Mouse (Mus musculus): ENCODE measurements around the gene B4galt5. TPM values are rescaled to one million over a fixed set of nuclear protein-coding genes. Genes with fewer than 3 reads are reported as not detected.

B4galt5 gene
- total RNA-seq, 4 experiments from 2014 or later, result 40.3 to 52.1 (median 43.5) TPM

DNA sequence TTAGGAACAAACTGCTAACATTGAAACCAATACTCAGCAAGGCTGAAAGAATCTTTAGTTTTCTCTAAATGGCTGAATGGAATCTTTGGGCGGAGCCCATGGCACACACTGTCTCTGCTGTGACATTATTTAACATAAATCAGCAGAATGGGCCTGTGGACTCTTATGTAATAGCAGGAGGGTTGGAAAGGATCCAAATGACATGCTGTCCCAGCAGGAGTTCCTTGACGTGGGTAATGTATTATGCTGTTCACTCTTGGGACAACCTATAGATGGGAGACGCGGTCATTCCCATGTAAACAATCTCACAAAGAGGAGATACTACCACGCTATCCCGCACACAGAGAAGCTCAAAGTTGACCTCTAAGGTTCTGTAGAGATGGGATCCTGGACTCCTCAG lies 15.5 kb downstream of the B4galt5 start:
- no peak for DNase-seq (ENCODE audit: low spot score in 2 of 2)

DNA sequence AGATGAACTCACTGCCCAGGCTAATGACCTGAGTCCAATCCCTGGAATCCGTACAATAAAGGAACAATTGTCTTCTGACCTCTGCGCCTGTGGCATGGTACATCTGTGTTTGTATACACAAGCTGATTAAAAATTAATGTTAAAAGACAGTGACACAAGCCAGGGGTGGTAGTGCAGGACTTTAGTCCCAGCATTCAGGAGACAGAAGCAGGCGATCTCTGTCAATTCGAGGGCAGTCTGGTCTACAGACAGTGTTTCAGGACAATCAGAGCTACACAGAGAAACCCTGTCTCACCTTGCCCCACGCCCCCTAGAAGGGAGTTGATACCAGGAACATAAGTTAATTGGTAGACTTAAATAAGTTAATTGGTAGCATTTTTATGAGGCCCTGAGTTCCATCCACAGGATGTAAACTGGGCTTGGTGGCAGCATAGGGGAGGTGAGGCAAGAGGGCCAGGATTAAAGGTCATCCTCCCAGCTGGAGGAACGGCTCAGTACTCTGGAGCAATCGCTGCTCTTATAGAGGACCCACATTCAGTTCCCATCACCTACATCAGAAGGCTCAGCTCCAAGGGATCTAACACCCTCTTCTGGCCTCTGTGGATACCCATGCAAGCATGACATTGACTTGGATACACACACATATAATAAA lies 16.5 kb downstream of the B4galt5 start:
- no peak for DNase-seq (ENCODE audit: low spot score in 2 of 2)

DNA sequence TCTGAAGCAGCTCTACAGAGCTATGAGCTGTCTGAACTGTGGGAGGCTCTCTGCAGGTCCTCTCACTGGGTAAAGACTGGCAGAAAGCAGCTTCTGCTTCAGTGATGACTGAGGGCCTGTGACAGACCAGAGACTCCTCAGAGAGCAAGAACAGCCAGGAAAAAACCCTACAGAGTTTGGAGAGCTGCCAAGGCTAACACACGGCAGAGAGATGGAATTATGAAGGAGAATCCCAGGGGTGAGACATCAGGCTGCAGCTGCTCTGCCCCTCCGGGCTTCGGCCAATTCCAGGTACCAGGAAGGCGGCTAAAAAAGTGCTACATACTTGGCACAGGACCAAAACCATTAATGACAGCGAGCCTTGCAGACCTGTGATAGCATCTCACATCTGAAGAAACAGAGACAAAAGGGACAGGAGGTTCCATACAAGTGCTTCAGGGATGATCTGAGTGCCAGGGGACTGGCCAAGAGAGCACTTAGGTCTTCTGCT lies 17.5 kb downstream of the B4galt5 start:
- no peak for DNase-seq (ENCODE audit: low spot score in 2 of 2)

DNA sequence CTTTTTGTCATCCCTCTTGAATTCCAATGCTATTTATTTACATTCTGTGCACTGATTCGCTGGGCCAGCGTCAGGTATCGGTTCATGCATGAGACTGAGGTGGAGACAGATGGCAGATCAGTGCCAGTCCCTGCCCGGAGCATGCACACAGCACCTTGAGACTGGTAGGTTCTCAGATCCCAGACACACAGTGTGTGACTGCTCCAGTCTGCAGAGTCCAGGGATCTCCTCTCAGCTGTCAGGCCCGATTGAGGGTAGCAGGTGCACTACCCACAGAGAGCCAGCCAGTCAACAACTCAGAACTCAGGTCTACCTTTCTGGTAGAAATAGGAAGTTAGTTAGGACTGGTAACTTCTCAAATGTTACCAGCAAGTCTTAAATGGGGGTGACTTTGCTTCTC lies 18.4 kb downstream of the B4galt5 start:
- DNase-seq (ENCODE audit: low spot score in 2 of 2), result no peak

DNA sequence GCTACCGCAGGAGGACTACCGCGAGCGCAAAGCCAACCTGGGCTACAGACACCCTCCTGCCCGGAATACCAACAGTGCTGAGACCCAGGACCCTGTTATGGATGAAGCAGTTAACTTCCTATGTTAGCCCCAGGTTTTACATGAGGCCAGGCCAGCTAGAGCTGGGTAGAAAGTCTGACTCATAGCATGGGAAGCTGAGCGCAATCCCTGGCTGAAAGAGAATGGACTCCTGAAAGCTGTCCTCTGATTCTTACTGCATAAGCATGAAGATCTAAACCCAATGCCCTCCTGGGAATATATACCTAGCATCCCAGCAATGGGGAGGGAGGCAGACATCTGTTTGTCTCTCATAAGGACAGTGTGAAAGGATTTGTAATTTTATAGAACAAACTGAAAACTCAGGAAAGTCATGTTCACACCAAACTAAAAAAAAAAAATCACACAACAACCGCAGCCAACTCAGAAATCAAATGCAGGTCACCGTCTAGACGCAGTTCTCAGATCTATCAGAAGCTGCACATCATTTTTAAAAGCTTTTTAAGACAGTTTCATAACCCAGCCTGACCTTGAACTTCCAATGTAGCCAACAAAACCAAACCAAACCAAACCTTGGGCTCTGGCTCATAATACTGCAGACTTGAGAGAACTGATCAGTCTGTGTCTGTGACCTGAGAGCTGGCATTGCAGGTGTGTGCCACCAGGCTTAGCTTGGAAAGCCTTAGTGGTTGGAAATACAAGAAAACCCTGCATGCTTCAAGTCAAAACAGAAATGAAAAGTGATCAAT lies 19.3 kb downstream of the B4galt5 start:
- DNase-seq (ENCODE audit: low spot score in 2 of 2), result no peak

DNA sequence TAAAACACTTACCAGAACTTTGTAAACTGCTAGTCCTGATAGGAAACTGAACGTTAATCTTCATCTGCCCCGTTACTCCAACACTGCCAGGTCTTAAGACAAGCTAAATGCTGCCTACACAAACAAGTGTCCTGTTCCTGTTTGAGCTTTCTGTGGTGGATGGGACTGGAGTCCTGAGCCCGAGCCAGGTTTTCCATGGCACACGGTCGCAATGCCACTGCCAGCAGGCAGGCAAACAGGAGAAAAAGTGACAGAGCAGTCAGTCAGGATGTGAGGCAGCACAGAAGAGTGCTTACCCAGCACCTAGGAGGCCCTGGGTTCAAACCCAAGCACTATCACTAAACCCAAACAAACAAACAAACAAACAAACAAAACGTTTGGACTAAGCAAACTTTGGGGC lies 20.6 kb downstream of the B4galt5 start:
- DNase-seq (ENCODE audit: low spot score in 2 of 2), result no peak

DNA sequence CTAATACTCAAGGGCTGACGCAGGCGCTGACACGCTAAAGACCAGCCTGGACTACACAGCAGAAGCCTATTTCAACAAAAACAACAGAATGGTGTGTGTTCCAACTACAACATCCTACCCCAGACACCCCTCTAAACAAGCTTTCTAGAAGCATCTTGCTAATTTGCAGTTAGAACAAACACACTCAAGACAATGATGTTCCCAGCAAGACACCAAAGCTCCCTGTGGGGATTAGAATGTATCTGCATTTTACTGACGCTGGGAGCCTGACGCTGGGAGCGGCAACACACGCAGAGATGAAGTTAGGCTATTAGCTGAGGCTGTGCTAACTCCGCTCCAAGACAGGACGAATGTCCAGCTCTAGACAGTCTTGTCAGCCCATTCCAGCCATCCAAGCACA lies 22.4 kb downstream of the B4galt5 start:
- no peak for DNase-seq (ENCODE audit: low spot score in 2 of 2)

DNA sequence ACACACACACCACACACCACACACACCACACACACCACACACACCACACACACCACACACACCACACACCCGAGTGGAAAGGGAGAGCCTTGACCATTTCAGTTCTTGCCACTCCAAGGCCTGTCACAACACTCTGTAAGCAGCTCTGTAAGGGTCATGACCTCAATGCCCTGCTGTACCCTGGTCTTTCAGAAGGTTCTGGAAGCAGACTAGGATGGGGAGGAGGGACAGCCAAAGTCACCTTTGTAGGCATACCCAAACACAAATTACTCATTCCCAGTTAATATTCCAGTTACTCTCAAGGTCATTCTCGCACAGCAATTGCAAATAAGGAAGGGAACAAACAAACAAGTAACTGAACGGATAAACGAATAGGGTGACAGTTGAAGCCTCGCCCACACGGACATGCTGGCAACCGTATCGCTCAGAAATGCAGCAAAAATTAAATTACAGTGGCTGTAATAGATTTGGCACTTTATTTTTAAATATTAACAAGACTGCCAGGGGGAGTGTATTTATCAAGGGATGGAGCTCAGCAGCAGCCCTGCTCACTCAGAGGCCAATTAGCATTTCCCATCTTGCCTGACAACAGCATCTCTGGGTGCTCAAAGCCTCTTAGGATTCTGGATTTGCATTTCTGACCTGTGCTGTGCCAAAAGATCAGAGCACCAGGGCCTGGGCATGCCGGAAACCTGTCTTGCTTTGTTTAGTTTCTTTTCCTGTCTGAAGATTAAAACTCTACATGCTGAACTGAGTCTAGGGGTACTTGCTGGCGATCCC lies 24.6 kb downstream of the B4galt5 start:
- no peak for DNase-seq (ENCODE audit: low spot score in 2 of 2)

DNA sequence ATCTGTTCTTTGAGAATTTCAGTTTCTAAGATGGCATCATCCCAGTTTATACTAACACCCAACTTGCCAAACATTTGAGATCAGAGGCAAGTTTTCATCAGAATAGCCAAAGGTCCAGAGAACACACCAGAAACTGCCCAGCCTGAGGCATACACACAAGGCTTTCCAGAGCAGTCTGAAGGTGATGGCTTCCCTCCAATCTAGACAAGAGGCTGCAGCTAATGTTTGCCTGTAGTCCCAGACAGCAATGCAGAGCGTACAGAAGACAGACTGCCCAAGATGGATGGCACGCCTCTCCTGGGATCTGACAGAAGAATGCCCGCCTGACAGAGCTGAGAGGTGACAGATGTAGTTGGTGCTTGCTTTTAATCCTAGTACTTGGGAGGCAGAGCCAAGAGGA lies 25.9 kb downstream of the B4galt5 start:
- no peak for DNase-seq (ENCODE audit: low spot score in 2 of 2)

DNA sequence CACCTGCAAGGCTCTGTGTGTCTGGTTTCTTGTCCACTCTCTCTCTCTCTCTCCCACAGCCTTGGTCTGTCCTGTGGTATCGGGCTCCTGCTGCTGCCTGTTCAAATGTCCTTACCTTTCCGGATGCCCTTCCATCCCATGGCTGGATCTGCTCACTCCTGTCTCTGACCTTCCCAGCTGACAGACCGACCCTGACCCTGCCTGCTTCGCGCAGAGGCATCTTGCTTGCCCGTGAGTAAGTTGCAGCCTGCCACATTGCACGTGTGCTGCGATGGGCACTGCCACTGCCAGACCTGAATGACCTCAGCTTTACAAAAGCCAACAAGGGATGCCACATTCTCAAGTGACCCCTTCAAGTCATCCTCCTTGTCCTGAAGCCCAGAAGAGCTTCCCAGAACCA lies 27.6 kb downstream of the B4galt5 start:
- no peak for DNase-seq (ENCODE audit: low spot score in 2 of 2)

DNA sequence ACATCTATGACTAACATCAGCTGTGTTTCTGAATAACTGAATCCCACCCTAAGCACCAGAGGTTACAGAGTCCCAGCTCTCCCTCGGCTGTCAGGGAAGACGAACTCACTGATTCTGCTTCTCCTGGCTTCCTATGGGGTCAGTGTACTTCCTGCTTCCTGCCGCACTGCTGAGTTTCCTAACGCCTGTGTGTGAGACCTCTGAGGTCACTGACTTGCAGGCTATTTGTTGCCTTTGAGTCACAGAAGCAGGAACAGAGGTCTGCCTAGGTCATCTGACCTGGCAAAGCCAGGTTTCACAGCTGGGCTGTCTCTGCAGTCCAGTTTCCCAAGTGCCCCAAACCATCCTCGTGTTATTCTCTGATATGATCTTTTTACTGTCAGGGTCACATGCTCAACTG lies 30.0 kb downstream of the B4galt5 start:
- DNase-seq (ENCODE audit: low spot score in 2 of 2), result no peak

DNA sequence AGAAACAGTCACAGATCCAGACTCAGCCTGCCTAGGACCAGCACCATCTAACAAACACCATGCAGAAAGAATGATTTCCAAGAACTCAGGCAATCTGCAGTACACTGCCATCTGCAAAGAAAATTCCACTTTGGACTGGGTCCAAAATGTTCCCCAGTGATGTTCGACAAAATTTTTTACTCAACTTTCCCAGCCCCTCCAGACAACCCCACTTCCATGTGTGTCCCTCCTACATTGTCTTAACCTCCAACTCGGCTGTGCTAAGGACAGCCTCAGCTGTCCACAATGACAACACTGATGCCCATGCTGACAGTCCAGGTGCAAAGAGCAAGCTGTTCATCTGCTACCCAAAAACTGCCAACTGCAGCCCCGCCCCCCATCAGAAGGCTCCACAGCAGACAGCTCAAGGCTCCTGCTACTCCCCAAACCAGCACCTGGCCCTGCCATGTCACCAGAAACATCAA lies 32.2 kb downstream of the B4galt5 start:
- no peak for DNase-seq (ENCODE audit: low spot score in 2 of 2)

DNA sequence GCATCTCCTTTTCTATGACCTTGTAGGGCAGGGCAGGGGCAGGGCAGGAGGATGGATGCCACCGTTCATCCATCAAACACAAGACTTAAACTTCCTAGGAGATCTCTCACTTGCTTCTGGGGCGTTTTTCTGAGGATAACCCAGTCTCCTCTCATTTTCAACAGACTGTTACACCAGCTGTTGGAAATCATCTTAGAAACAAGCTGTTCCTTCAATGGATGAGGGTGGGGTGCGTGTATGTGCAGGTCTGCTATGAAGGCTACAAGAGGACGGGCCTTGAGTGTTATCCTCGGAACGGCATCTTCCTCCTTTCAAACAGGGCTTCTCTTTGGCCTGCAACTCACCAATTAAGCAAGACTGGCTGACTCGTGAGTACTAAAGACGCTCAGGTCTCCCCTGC lies 34.5 kb downstream of the B4galt5 start:
- no peak for DNase-seq (ENCODE audit: low spot score in 2 of 2)

DNA sequence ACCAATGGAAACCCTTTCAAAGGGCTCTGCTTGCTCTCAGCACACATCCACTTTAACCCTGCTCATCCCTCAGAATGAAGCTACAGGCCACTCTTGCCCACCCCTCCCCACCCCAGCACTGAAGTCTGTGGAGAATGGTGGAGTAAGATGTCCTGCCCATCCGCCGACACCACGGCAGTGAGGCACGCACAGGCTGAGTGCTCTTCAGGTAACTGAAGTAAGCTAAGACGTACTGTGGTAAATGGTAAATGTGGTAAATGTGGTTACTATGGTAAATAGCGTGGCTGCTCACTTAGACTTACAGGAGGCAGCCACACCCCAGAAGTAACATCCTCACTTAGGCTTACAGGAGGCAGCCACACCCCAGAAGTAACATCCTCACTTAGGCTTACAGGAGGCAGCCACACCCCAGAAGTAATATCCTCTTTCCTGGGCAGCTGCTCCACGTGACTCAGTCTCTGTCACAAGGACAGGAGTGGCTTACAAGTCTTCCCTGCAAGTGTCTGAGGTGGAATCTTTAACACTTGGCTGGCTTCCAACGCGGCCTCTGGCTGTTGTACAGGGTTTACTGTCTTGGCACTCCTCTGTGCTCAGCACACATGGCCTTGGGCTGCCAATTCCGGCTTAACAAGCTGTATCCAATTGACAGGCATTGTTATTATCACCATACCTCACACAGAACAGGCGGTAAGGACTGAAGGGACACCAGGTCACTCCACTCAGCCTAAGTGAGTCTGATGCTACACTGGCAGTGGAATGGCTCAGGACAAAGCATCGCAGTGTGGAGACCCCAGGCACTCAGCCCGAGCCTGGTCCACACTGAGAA lies 35.3 kb downstream of the B4galt5 start:
- DNase-seq (ENCODE audit: low spot score in 2 of 2), result no peak

DNA sequence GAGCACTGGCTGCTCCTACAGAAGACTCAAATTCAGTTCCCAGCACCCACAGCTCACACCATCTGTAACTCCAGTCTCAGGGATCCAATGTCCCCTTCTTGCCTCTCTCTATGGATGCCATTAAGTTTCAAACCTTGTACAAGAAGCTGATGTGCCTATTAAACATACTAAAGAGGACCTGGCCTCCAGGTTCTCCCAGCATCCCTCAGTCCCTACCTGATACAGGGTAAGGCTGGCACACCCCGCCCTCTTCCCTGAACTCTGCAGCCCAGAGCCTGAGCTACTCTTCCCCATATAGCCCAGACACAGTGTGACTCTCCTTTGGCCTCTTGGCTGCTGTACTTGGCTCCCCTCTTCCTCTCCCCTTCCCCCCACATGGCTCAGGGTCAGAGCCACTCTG lies 38.9 kb downstream of the B4galt5 start:
- no peak for DNase-seq (ENCODE audit: low spot score in 2 of 2)

DNA sequence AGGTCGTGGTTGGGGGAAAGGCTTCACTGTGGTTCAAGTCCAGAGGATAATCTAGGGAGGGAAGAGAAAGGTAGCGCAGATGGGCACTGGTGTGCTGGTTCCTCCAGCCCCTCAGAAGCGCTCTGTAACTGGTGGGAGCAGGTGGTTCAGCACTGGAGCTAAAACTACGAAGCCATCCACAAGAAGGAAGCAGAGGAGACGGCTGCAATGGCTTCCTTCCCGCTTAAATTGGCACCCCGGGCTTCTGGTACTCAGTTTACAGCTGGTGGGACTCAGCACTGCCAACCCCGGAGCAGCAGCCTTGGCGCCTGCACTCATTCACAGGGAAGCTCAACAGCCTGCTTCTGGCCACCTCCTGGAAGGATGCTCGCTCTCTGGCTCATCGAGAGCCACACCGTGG lies 39.7 kb downstream of the B4galt5 start:
- peak in 1 of 2 experiments; percentile 5 for DNase-seq (ENCODE audit: low spot score in 2 of 2)

DNA sequence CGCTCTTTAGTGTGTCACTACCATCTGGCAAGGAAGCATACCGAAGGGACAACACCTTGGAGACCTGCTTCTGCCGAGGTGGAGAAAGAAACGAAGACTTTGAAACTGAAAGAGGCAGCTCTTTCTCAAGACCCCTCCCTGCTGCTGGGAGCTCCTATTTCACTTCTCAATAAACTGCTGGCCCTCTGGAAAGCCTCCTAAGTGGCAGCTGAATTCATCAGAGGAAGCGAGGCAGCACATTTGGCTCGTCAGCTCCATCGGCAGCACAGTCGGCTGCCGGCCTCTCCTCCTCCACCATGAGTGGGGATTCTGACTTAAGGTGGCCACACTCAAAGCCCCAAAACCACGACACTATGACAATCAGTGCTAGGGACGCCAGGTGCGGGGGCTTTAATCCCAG lies 41.3 kb downstream of the B4galt5 start:
- DNase-seq (ENCODE audit: low spot score in 2 of 2), result peak in 1 of 2 experiments; percentile 6

DNA sequence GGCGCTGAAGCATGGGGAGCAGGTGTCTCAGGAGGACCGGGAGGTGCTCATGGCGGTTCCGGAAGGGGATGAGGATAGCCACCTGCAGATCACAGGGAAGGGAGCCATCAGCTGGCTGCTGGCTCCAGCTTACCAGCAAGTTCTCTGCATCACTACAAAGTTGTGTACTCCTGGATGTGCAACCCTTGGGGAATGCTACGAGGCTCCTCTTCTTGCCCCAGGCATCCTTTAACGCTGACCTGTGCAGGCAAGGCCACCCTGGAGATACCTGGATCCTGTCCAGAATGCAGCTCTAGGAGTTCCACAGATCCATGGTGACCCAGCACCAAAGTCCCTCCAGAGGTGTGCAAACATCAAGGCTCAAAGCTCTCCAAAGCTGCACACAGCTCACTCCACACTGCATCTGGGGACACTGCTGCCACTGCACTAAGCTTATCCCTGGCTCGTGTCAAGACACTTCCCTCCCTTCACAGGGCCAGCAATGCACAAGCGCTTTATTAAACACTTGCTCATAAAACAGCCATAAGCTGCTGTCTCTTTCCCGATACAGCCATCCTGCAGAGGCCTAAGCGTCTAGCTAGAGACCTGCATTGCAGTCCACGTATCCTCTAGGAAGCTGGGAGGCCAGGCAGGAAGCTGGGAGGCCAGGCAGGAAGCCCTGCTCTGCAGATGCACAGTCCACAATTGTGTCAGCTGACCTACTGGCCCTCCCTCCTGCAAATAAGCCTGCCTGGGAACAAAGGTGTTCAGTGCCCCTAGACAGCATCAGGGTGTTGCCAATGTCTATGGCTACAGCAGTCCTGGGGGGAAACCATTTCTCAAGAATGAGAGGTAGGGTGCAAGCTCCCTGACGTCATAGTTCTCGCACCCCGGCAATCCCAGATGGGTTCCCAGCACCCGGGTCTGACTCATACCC lies 42.1 kb downstream of the B4galt5 start:
- DNase-seq (ENCODE audit: low spot score in 2 of 2), result peak in 1 of 2 experiments; percentile 5

DNA sequence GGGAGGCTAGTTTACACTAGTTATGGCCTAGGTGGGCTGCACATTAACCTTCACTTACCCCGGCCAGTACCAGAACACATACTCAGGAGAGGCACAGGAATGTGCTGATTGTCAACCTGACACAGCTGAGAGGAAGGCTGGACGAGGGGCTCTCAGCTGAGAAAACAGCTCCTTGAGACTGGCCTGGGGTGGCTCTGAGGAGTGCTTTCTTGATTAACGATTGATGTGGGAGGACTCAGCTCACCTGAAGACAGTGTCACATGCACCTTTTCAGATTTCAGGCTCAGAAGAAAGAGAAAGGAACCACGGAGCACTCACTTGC lies 42.7 kb downstream of the B4galt5 start:
- DNase-seq (ENCODE audit: low spot score in 2 of 2), result no peak
